Mouse (Mus musculus): Measurements from ENCODE around the gene Snrpa. TPM values are rescaled to one million over a fixed set of nuclear protein-coding genes. Genes with fewer than 3 reads are reported as not detected.
A peak's percentile ranks its signal among the peaks of the same experiment; 100 is the strongest.

The Snrpa gene
- total RNA-seq, 2 experiments from 2014 or later, result 59.6 to 66.9 TPM

DNA sequence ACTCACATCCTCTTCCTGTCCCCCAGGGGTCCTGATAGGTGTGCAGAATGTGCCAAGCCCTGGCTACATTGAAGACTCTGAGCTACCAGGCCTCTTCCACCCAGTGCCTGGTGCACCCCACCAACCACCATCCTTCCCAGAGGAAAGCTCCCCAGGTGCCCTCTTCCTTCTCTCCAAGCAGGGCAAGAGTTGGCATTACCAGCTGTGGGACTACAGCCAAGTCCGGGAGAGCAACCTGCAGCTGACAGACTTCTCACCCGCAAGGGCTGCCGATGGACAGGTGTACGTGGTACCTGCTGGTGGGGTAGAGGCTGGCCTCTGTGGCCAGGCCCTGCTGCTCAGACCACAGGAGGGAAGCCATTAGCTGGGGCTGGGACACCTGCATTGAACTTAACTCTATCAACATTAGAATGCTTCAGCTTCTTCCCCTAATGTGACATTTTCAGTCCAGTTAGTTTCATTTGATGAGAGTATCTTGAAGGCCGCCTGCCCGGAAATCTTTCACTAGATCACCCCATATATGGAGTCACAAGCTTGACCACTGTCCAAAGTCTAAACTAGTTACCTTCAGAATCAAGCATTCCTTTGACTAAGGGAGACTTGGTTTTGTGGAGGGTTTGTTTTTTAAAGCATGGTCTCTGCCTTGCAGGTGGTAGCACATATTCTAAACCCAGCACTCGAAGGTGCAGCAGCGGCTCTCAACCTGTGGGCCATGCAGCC lies 7.8 kb upstream of the Snrpa start:
- DNase-seq, result no peak

DNA sequence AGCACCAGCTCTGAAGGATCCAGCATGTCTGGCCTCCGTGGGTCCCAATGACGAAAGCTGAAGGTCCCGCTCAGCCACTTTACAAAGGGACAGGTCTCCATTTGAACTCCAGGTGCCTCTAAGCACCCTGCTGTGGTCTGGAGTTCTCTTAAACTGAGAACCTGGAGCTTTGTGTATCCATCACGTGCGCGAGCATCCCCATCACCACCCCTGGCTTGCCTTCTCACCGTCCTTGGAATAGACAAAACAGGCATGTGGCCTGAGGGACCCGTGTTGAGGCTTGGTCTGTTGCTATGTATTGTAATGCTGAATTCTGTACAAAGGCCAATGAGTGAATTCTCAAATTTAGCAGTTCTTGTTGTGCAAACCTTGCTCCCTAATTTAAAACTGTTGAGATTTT lies 2.7 kb upstream of the Snrpa start:
- no peak for DNase-seq

DNA sequence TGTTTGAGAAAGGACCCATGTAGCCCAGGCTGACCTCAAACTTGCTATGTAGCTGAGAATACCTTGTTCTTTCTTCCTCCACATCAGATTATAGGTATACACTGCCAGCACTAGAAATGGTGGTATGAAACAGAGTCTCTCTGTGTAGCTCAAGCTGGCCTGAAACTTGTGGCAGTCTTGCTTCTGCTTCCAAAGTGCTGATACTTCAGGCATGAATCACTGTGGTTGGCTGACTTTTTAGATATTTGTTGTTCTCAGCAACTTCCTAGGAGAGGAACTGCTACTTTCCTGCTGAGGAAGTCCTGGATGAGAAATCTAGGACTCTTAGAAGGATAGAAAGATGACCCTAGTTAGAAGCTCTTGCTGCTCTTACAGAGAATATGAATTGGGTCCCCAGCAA lies 2.3 kb upstream of the Snrpa start:
- DNase-seq, result no peak

DNA sequence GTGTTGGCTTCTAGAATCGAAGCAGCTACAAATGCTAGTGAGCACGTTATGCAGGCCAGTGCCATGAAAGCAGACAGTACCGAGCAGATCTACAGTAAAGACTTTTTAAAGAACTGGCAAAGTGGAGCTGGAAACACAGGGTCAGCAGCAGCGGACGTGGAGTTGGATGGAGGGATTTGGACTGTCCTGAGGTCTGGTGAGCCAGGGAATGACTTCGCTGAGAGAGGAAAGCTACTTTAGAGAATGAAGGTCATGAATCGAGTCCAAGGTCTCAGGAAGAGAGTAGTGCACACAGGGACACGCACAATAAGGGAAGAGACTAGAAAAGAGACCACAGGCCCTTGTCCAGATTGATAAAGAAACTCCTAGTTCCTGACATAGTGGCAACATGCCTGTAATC lies 1.6 kb upstream of the Snrpa start:
- DNase-seq, result peak; percentile 38

DNA sequence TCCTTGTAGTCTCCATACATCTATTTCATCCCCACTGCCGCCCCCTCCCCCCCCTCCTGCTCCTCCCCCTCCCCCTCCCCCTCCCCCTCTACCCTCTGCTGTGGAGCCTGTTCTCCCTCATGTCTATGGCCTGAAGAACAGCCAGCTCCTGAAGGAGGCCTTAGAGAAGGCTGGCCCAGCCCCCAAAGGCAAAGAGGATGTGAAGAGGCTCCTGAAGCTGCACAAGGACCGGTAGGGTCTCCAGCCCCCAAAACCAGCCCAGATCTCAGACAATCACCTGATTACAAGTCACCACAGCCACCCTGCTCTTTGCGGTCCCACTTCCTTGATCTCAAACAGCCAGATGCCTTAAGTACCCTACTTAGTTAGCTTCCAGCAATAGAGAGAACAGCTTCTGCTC lies 1.1 kb upstream of the Snrpa start:
- DNase-seq, result no peak

DNA sequence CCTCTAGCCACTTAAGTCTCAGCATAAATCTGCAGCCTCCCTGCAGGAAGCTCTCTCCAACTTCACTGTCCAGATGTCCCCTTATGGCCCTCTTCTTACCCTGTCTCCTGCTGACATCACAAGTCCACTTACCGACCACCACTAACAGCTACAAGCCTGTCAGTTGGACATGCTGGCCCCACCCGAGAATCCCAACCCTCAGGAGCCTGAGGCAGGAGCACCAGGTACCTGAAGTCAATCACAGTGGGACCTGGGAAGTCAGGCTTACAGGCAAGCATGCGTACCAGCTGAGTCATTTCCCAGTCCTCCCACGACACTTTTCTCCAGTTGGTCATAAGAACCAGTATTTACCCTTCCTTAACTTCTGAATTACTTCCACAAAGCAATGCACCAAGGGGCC lies 2.3 kb downstream of the Snrpa start:
- DNase-seq, result no peak

DNA sequence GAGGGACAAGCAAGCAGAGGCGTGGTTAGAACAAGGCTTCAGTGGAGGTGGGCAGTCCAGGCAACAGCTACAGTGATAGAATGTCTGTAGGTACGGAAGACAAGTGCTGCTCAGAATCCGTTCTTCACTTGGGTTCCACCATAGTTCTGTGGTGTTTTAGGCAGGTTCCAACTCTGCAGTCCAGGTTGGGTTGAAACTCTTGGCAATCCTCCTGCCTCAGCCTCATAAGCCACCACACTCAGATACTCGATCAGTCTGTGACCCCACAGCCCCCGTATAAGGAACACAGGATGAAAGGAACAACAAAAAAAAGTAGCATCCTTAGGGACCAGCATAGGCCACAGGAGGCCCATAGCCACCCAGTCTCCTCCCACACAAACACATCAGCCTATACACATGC lies 3.6 kb downstream of the Snrpa start:
- no peak for DNase-seq

DNA sequence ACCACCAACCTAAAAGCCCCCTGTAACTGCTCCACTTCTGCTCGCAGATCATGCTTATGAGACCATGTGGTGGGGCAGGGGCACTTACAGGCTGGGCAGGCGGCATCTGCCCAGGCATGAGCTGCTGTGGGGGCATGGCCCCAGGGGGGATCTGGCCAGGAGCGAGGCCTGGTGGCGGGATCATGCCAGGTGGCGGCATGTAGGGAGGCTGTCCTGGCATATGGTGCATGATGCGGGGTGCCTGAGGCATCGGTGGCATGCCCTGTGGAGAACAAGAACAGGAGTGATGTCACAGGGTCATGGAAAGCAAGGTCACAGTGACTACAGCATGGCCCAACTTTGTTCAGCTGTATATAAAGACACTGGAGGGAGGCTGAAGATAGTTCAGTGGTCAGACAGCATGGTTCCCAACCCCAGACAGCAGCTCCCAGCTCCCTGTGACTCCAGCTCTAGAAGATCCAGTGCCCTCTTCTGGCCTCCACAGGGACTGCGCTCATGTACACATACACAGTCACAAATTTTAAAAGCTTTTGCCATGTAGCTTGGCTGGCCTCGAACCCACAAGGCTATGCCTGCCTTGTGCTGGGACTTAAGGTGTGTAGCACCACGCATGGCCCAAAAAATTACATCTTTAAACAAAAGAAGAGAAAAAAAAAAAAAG lies 6.7 kb downstream of the Snrpa start:
- DNase-seq, result no peak

DNA sequence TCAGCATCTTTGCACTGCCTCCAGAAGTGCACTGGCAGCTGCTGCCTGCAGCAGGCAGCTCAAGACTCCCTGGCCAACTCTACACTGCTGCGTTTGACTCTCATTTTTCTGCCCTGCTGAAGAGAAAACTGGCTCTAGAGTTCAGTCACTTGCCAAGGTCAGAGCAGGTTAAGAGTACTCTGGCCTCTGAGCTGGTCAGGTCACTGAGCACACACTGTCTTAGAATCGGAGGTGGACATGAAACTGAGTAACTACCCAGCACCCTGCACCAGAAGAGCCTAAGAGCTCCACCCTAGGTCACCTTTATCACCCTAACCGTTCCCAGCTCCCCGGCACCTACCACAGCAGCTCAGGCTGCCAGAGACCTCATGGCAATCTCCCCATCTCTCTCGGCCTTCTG lies 10.1 kb downstream of the Snrpa start:
- DNase-seq, result no peak

DNA sequence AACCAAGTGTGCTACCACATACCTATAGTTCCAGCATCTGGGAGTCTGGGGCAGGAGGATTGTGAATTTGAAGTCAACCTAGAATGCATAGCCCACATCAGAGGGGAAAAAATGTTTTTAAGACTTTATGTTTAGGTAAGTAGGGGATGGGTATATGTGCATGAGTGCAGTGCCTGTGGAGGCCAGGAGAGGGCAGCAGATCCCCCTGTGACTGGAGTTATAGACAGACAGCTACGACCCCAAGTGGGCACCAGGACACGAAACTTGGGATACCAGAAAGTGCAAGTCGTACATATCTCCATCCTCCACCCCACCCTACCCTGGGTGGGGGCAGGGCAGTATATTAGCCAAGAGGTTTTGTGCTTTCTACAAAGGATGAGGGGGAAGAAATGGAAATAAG lies 11.1 kb downstream of the Snrpa start:
- peak; percentile 54 for DNase-seq

DNA sequence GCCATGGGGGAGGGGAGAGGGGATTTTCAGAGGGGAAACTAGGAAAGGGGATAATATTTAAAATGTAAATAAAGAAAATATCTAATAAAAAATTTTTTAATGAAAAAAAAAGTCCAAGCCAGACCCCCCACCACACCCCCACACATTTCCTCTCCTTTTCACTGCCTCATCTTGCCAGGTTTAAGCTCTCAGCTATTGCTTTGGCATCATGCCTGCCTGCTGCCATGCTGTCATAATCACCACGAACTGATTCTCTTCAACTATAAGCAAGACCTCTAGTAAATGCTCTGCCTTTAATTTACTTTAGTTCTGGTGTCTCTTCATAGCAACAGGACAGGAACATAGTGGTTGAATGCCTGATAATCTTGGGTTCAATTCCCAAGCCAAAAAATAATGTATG lies 13.6 kb downstream of the Snrpa start:
- no peak for DNase-seq

DNA sequence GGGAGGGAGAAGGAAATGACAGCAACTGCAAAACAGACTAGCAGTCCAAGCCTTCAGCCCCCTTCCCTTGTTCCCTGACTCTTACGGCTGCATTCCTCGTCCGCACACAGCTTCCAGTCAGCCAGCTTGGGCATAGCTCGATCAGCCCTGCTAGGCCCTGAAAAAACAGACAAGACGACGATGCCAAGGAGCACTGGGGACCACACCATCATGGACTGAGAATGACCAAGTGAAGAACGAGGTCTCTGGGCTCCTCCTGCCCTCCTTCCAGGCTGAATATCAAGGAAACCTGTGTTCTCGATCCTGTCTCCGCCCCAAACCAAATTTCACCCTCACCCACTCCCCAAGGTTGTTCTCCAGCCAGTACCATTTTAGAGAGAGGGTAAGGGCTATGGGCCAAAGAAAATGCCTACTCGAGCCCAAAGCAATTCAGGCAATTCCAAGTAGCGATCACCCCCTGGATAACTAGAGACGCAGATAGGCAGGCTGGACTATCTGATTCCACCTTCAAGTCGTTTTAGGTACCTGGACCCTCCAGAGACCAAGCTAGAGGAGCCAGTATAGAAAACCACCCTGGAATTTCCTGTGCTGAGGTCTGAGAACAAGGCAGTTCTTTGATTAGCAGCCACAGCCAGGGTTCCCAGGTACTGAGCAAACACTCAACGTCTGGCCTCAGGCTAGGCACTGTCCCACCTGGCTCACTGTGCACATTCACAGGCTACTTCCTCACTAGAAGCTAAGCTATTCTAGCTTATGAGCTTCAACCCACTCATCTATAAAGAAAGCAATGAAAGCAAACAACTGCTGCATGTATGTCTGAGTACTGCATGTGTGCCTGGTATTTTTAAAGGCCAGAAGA lies 15.0 kb downstream of the Snrpa start, which contains the start of the genes Gm21983 and Mia:
Gm21983 (minus strand) TSS at position 250 of the 859 bp plus-strand sequence.
Mia (minus strand) TSS at position 321 of the 859 bp plus-strand sequence.
- DNase-seq, result no peak

DNA sequence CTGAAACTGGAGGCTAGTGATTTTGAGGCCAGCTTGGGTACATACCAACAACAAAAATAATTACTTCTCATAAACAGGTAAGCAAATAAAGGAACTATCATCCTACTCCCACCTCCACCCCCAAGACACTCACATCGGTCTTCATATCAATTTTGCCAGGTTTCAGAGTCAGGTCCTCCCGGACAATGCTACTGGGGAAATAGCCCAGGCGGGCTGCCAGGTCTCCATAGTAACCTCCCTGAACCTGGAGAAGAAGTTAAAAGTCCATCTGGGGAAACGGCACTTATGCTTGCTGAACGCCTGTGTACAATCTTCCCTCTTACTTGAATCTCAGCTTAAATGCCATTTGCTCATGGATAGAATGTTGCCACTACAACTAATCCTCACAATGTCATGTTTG lies 16.0 kb downstream of the Snrpa start:
- DNase-seq, result peak; percentile 76

DNA sequence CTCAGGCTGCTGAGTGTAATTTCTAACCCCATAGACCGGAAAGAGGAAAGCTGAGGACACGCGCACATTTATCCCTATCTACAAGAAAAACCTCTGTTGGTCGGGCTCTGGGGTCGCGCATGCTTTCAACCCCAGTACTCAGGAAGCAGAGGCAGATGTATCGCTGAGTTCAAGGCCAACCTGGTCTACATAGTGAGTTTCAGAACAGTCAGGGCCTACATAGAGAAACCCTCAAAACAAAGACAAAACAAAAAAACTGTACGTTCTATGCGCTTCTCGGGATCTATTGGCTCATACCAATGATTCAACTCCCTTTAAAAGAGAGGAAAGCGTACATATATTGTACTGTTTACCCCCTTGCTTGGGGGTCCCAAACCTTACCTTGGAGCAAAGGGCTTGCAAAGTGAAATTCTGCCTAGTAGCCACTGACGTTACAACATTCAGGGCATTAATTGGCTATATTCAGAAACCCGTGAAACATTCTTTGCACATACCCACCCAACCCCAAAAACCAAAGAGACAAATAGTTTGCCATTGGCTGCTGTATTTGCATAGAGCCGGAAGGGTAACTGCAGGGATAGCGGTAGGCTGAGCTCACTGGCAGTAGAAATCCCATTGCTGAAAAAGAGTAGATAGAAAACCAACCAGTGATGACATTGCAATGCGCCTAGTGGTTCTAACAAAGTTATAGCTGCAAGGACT lies 16.7 kb downstream of the Snrpa start:
- DNase-seq, result no peak

DNA sequence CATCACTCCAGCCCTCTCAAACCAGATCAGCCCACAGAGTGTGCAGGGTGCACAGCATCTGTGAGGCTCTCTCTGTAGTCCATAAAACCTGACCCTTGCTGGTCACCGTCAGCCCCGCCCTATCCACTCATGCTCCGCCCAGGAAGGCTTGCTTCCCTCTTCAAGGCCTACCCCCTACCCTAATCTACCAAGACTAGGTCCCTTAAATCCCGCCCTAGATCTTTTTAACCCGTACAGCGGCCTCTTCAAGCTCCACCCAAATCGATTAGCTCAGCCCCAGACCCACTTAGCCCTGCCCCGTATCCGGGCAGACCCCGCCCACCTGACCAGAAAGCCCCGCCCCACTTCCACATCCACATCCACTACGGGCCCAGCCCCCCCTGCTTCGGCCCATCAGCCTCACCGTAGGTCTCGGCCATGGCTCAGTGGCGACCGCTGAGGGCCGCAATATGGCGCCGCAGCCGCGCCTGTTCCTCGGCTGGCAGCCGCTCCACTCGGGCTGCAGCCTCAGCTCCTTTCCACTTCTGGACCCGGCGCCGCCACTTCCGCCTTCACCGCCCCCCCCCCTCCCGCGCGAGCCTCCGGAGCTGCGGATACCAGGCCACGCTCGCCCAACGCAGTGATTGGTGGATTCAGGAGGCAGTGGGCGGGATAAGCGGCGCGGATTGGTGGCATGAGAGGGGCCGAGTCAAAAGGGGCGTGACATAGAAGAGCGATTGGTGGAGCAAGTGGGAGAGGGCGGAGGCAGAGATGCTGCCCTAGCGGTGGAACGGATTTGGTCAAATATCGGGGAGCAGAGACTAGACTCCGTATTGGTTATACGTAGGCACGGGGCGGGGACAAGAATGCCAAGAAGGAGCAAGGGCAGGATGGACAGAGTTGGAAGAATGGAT lies 17.5 kb downstream of the Snrpa start, which contains the start of gene Rab4b:
Rab4b (minus strand) TSS at position 573 of the 893 bp plus-strand sequence.
- DNase-seq, result peak; percentile 98

DNA sequence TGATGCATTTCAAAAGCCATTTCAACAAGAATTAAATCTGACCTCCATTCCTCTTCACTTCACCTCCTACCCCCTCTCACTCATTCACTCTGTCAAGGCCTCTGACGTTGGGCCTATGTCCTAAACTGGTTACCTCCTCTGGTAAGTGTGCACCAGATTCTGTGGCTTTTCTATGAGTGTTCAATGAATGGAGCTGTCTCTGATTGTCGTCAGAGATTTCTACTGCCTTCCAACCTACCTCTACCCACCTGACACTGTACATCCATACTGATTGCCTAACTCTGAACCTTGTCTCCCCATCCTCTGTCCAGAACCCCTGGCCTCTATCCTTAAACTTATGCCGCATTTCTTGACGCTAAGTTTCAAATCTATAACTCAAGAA lies 18.1 kb downstream of the Snrpa start:
- DNase-seq, result no peak

DNA sequence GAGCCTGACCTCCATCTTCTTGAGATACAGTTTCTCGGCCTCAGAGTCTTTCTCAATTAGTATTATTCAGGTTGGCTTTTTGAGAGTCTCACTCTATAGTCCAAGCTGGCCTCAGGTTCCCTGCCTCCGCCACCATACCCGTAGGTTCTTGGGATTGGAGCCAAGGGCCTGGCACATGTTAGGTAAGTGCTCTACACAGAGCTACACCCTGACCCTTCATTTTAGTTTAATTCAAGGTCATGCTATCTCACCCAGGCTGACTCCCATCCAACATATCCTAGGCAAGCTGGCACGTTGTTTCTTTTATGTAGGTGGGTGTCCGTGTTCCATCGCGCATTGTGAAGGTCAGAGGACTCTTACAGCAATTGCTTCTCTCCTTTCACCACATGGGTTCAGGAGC lies 21.2 kb downstream of the Snrpa start:
- no peak for DNase-seq

DNA sequence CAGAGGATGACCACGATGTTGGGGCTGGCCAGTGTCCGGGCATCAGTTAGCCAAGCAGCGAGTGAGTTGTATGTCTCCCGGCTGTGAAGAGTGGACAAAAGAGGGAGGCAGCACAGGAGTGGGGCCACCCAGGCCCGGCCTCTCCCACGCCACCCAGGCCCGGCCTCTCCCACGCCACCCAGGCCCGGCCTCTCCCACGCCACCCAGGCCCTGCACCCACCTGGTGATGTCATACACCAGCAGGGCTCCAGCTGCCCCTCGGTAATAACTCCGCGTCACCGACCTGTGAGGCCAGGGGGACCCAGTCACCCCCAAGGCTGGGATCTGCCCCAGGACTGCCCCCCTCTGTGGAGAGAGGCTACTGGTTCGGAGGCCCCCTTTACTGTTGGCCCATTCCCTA lies 21.6 kb downstream of the Snrpa start:
- no peak for DNase-seq

DNA sequence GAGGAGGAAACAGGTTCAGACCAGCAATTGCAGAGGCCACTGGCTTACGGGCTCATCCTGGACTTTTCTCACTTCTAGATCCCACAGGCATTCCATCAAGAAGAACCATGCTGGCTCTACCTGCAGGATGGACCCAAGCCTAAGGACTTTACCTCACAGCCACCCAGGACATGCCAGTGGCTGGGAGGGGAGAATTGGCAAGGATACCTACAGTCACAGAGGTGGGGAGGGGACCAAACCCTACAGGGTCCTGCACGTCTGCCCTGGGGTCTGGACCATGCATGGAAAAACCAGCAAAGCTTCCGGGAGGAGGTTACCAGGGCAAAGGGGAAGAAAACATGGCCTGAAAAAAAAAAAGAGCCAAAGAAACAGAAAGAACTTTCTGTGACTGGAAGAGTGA lies 25.1 kb downstream of the Snrpa start:
- no peak for DNase-seq

DNA sequence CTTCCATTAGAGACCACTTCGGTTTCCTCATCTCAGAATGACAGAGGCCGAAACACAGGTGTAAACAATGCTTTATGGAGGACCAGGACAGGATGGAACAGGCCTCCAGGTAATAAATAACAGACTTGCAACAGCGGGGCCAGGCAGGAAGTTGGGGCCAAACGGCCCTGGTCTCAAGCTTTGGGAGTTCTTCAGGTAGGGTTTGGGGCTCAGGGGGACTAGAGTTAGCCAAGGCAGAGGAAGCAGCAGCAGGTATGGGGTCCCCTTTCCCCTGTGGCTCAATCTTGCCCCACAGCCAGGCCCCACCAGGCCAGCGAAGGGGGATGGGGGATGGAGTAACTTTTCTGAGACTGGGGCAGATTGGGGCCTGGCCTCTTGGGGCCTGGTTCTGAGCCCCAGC lies 27.7 kb downstream of the Snrpa start:
- DNase-seq, result no peak

DNA sequence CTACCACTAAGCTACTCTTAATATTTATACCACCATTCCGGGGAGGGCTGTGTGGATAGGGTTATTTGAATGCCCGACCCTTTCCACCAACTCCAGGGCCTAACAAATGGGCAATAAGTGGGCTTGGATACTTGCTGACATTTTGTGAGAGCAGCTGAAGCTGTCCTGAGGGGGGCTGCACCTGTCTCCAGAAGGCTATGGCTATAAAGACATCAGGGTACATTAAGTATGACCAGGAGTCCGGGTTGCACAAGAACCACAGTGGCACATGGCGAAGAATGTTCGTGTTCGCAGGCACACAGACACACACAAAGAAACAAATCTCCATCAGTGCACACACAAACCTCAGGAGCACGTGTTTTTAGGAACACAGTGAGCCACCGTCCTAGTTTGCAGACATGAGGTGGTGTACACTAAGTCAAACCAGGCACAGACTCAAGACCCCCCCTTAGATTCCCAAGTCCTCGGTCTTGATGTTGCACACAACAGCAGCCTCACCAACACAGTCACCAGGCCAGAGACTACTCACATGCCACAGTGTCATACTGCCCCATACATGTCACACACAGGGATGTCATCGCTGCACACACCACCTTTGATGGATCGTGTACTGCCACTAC lies 28.5 kb downstream of the Snrpa start:
- DNase-seq, result no peak
